Mouse (Mus musculus): Measurements from ENCODE around the gene Bace2.

DNA sequence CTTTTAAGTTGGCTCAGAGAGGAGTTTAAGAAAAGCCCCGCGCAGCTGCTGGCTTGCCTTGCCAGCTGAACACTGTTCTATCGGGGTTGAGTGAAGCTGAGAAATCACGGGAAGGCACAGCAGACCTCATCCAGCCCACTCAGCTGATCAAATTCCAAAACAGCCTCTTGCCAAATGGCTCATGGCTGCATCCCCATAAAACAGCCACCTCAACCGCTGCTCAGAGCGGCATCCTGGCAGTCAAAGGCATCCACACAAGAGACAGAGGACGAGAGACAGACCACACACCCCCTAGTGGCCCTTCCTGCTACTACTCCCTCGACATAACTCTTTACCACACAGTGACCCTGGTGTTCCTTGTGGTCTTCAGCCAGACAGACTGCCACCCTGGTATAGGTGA is 30.6 kb upstream of the Bace2 start:
- no peak for TF ChIP-seq GATA1 (IDR thresholded peaks at IDR 0.05; ENCODE audit: borderline replicate concordance, low read length)
- no peak for TF ChIP-seq FLI1 (IDR thresholded peaks at IDR 0.05; ENCODE audit: low read length)

Data from megakaryocyte, embryonic 14.5 days (primary cell).